Mouse (Mus musculus): ENCODE measurements around the gene Il15ra.

DNA sequence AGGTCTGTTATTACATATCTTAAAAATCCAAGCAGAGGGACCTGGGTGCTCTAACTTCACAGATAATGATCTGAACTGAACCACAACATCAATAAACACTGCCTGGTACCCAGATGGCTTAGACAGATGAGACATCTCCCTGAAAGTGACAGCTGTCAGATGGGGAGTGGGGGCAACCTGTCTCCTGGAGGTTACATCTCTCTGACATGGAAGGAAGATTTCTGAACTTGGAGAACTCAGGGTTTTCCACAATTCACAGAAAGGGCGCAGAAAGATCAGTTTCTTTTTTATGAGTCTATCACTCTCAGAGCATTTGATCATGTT is 42.2 kb upstream of the Il15ra start:
- TF ChIP-seq CTCF (IDR thresholded peaks at IDR 0.05; ENCODE audit: control insufficient read depth, insufficient read depth, insufficient read length) (no peak), USF1 (IDR thresholded peaks at IDR 0.05; ENCODE audit: low read depth) (no peak), CEBPB (IDR thresholded peaks at IDR 0.05; ENCODE audit: low read depth) (no peak), FOSL1 (IDR thresholded peaks at IDR 0.05; ENCODE audit: insufficient read depth, low read length, poor library complexity, severe bottlenecking) (no peak), MAX (IDR thresholded peaks at IDR 0.05) (no peak), MYOD1 (IDR thresholded peaks at IDR 0.05; ENCODE audit: control insufficient read depth, insufficient read length, low read depth) (no peak)
